Mouse (Mus musculus): ENCODE data around the gene Kank1.

- no peak for TF ChIP-seq CTCF (conservative IDR thresholded peaks at IDR 0.05; ENCODE audit: low read length)
- TF ChIP-seq POU5F1 (IDR thresholded peaks at IDR 0.05; ENCODE audit: borderline replicate concordance, low read length): no peak
- no peak for TF ChIP-seq NANOG (IDR thresholded peaks at IDR 0.05; ENCODE audit: borderline replicate concordance, low read length)
These were observed at the start of gene Kank1 for GRCm38 (mm10) chr19:25236596-25237491.
